Mouse (Mus musculus): Measurements from ENCODE around the gene Ift88. TPM values are rescaled to one million over a fixed set of nuclear protein-coding genes. Genes with fewer than 3 reads are reported as not detected.

Gene Ift88
- polyA plus RNA-seq, 1 experiment from 2014 or later: 6.1 TPM

- ATAC-seq (replicated peaks; ENCODE audit: extremely low read depth, insufficient read depth, low FRiP score): no peak
- WGBS: 88% methylated on average over 6 of the region's 6 CpGs
- no peak overlapping the region for H3K9ac ChIP-seq (ENCODE audit: low read length)
Measured at GRCm38 (mm10) chr14:57484183-57484582, 60.3 kb downstream of the Ift88 start.

GRCm38 (mm10) chr14:57489696-57490095 is 65.8 kb downstream of the Ift88 start:
- WGBS: 75% methylated on average over 3 of the region's 3 CpGs
- Histone ChIP-seq H3K36me3 (ENCODE audit: control insufficient read depth, insufficient read depth) (no peaks in the 10 kb centered on the region), H3K4me3 (ENCODE audit: low read length) (no peak overlapping the region), H3K9me3 (replicated peaks; ENCODE audit: control insufficient read depth, low read length) (no peaks in the 10 kb centered on the region), H3K27ac (ENCODE audit: low read length) (no peak overlapping the region), H3K27me3 (ENCODE audit: control insufficient read depth, insufficient read depth, low read length) (no peaks in the 10 kb centered on the region), H3K9ac (ENCODE audit: low read length) (no peak overlapping the region), H3K4me2 (ENCODE audit: low read depth, low read length) (no peak overlapping the region), H3K4me1 (ENCODE audit: control insufficient read depth, insufficient read depth, low read length) (no peaks in the 10 kb centered on the region)
- ATAC-seq (replicated peaks; ENCODE audit: extremely low read depth, insufficient read depth, low FRiP score): no peak

More at GRCm38 (mm10) chr14:57484183-57484582, 60.3 kb downstream of the Ift88 start:
- Histone ChIP-seq H3K27me3 (ENCODE audit: control insufficient read depth, insufficient read depth, low read length) (no peaks in the 10 kb centered on the region), H3K4me2 (ENCODE audit: low read depth, low read length) (no peak overlapping the region), H3K9me3 (replicated peaks; ENCODE audit: control insufficient read depth, low read length) (no peaks in the 10 kb centered on the region), H3K4me3 (ENCODE audit: low read length) (no peak overlapping the region), H3K4me1 (ENCODE audit: control insufficient read depth, insufficient read depth, low read length) (no peaks in the 10 kb centered on the region), H3K36me3 (ENCODE audit: control insufficient read depth, insufficient read depth) (no peaks in the 10 kb centered on the region), H3K27ac (ENCODE audit: low read length) (no peak overlapping the region)

- ATAC-seq (replicated peaks; ENCODE audit: extremely low read depth, insufficient read depth, low FRiP score): no peak
- 81% methylated on average over 2 of the region's 2 CpGs for WGBS
- no peak overlapping the region for H3K27ac ChIP-seq (ENCODE audit: low read length)
- no peaks in the 10 kb centered on the region for H3K27me3 ChIP-seq (ENCODE audit: control insufficient read depth, insufficient read depth, low read length)
- no peaks in the 10 kb centered on the region for H3K9me3 ChIP-seq (replicated peaks; ENCODE audit: control insufficient read depth, low read length)
- H3K4me2 ChIP-seq (ENCODE audit: low read depth, low read length): no peak overlapping the region
- H3K4me3 ChIP-seq (ENCODE audit: low read length): no peak overlapping the region
- H3K9ac ChIP-seq (ENCODE audit: low read length): no peak overlapping the region
- no peaks in the 10 kb centered on the region for H3K4me1 ChIP-seq (ENCODE audit: control insufficient read depth, insufficient read depth, low read length)
- H3K36me3 ChIP-seq (ENCODE audit: control insufficient read depth, insufficient read depth): no peaks in the 10 kb centered on the region
Measured at GRCm38 (mm10) chr14:57493840-57494239, 70.0 kb downstream of the Ift88 start.

GRCm38 (mm10) chr14:57503729-57504128 is 79.9 kb downstream of the Ift88 start:
- no peaks in the 10 kb centered on the region for H3K36me3 ChIP-seq (ENCODE audit: control insufficient read depth, insufficient read depth)
- no peaks in the 10 kb centered on the region for H3K9me3 ChIP-seq (replicated peaks; ENCODE audit: control insufficient read depth, low read length)
- no peak overlapping the region for H3K4me2 ChIP-seq (ENCODE audit: low read depth, low read length)
- no peak overlapping the region for H3K9ac ChIP-seq (ENCODE audit: low read length)
- ATAC-seq (replicated peaks; ENCODE audit: extremely low read depth, insufficient read depth, low FRiP score): no peak
- no peak overlapping the region for H3K4me3 ChIP-seq (ENCODE audit: low read length)
- 83% methylated on average over 6 of the region's 6 CpGs for WGBS
- H3K4me1 ChIP-seq (ENCODE audit: control insufficient read depth, insufficient read depth, low read length): no peaks in the 10 kb centered on the region
- H3K27me3 ChIP-seq (ENCODE audit: control insufficient read depth, insufficient read depth, low read length): no peaks in the 10 kb centered on the region
- no peak overlapping the region for H3K27ac ChIP-seq (ENCODE audit: low read length)

- no peaks in the 10 kb centered on the region for H3K4me1 ChIP-seq (ENCODE audit: control insufficient read depth, insufficient read depth, low read length)
- 0 out of 2 replicates have a peak, but pooled peaks have one; percentile 18 for ATAC-seq (replicated peaks; ENCODE audit: extremely low read depth, insufficient read depth, low FRiP score)
- no peaks in the 10 kb centered on the region for H3K9me3 ChIP-seq (replicated peaks; ENCODE audit: control insufficient read depth, low read length)
- no peak overlapping the region for H3K4me2 ChIP-seq (ENCODE audit: low read depth, low read length)
- 53% methylated on average over 6 of the region's 6 CpGs for WGBS
- H3K36me3 ChIP-seq (ENCODE audit: control insufficient read depth, insufficient read depth): no peaks in the 10 kb centered on the region
- no peaks in the 10 kb centered on the region for H3K27me3 ChIP-seq (ENCODE audit: control insufficient read depth, insufficient read depth, low read length)
- H3K9ac ChIP-seq (ENCODE audit: low read length): no peak overlapping the region
- no peak overlapping the region for H3K27ac ChIP-seq (ENCODE audit: low read length)
- no peak overlapping the region for H3K4me3 ChIP-seq (ENCODE audit: low read length)
Measured at GRCm38 (mm10) chr14:57509554-57509953, 85.7 kb downstream of the Ift88 start.

GRCm38 (mm10) chr14:57515156-57515762 is 91.4 kb downstream of the Ift88 start:
- no peak overlapping the region for H3K4me2 ChIP-seq (ENCODE audit: low read depth, low read length)
- H3K9ac ChIP-seq (ENCODE audit: low read length): no peak overlapping the region; the same call in 1 of the 2 replicates
- H3K9me3 ChIP-seq (replicated peaks; ENCODE audit: control insufficient read depth, low read length): no peaks in the 10 kb centered on the region
- no peak for ATAC-seq (replicated peaks; ENCODE audit: extremely low read depth, insufficient read depth, low FRiP score)
- H3K4me1 ChIP-seq (ENCODE audit: control insufficient read depth, insufficient read depth, low read length): peaks cover 3% of the 10 kb centered on the region; the same call in 1 of the 2 replicates
- no peak overlapping the region for H3K27ac ChIP-seq (ENCODE audit: low read length)
- no peak overlapping the region for H3K4me3 ChIP-seq (ENCODE audit: low read length)
- WGBS: 49% methylated on average over 6 of the region's 6 CpGs
- H3K27me3 ChIP-seq (ENCODE audit: control insufficient read depth, insufficient read depth, low read length): no peaks in the 10 kb centered on the region
- H3K36me3 ChIP-seq (ENCODE audit: control insufficient read depth, insufficient read depth): no peaks in the 10 kb centered on the region

GRCm38 (mm10) chr14:57517001-57517400 is 93.1 kb downstream of the Ift88 start:
- peaks cover 3% of the 10 kb centered on the region; the same call in 1 of the 2 replicates for H3K4me1 ChIP-seq (ENCODE audit: control insufficient read depth, insufficient read depth, low read length)
- no peak overlapping the region for H3K4me2 ChIP-seq (ENCODE audit: low read depth, low read length)
- H3K27me3 ChIP-seq (ENCODE audit: control insufficient read depth, insufficient read depth, low read length): no peaks in the 10 kb centered on the region
- no peaks in the 10 kb centered on the region for H3K9me3 ChIP-seq (replicated peaks; ENCODE audit: control insufficient read depth, low read length)
- H3K9ac ChIP-seq (ENCODE audit: low read length): no peak overlapping the region
- WGBS: 84% methylated on average over 7 of the region's 7 CpGs
- H3K27ac ChIP-seq (ENCODE audit: low read length): no peak overlapping the region
- H3K4me3 ChIP-seq (ENCODE audit: low read length): no peak overlapping the region
- ATAC-seq (replicated peaks; ENCODE audit: extremely low read depth, insufficient read depth, low FRiP score): no peak
- H3K36me3 ChIP-seq (ENCODE audit: control insufficient read depth, insufficient read depth): no peaks in the 10 kb centered on the region

- no peak for ATAC-seq (replicated peaks; ENCODE audit: extremely low read depth, insufficient read depth, low FRiP score)
- 94% methylated on average over 9 of the region's 9 CpGs for WGBS
- Histone ChIP-seq H3K36me3 (ENCODE audit: control insufficient read depth, insufficient read depth) (no peaks in the 10 kb centered on the region), H3K9ac (ENCODE audit: low read length) (no peak overlapping the region), H3K4me1 (ENCODE audit: control insufficient read depth, insufficient read depth, low read length) (0 out of 2 replicates have a peak, but pooled peaks cover 3% of the 10 kb centered on the region), H3K27ac (ENCODE audit: low read length) (no peak overlapping the region), H3K4me2 (ENCODE audit: low read depth, low read length) (no peak overlapping the region), H3K9me3 (replicated peaks; ENCODE audit: control insufficient read depth, low read length) (no peaks in the 10 kb centered on the region), H3K4me3 (ENCODE audit: low read length) (no peak overlapping the region), H3K27me3 (ENCODE audit: control insufficient read depth, insufficient read depth, low read length) (peaks cover 16% of the 10 kb centered on the region)
Measured at GRCm38 (mm10) chr14:57523762-57524161, 99.9 kb downstream of the Ift88 start.

GRCm38 (mm10) chr14:57524671-57525387 is 101.0 kb downstream of the Ift88 start, which contains the start of gene Il17d:
Gene Il17d (plus strand): TSS chr14:57524777.
- WGBS: under 1% methylated on average over 76 of the region's 104 CpGs
- ATAC-seq (replicated peaks; ENCODE audit: extremely low read depth, insufficient read depth, low FRiP score): peak; percentile 21; the same call in 1 of the 2 replicates
- no peaks in the 10 kb centered on the region for H3K36me3 ChIP-seq (ENCODE audit: control insufficient read depth, insufficient read depth)
- H3K9ac ChIP-seq (ENCODE audit: low read length): peak within 1 kb of the TSS; percentile 74
- H3K4me2 ChIP-seq (ENCODE audit: low read depth, low read length): peak within 1 kb of the TSS; percentile 69
- H3K4me3 ChIP-seq (ENCODE audit: low read length): peak within 1 kb of the TSS; percentile 71
- H3K27me3 ChIP-seq (ENCODE audit: control insufficient read depth, insufficient read depth, low read length): peaks cover 16% of the 10 kb centered on the region
- H3K9me3 ChIP-seq (replicated peaks; ENCODE audit: control insufficient read depth, low read length): no peaks in the 10 kb centered on the region
- peaks cover 8% of the 10 kb centered on the region for H3K4me1 ChIP-seq (ENCODE audit: control insufficient read depth, insufficient read depth, low read length)
- H3K27ac ChIP-seq (ENCODE audit: low read length): no peak within 1 kb of the TSS

Measured in heart, embryonic 16.5 days (tissue).